In genomic region chr16:8686121-8686870, GRCm38 (mm10) we compare ENCODE assay signal across 9 mouse cellular contexts. TPM values are rescaled to one million over a fixed set of nuclear protein-coding genes. Genes with fewer than 3 reads are reported as not detected.
DNase-seq lines count a peak whose midpoint lies in the region; ATAC-seq and TF ChIP-seq lines count a peak whose summit lies in the region.
"Had no signal": no experiment of that assay in that cellular context is flagged by ENCODE, and none has a peak within 500 bp of the region (broad histone marks: within the 10 kb centered on the region; RNA-seq: fewer than 3 reads in every experiment).

No protein-coding gene starts in this region.

- 0 out of 2 replicates have a peak, but pooled peaks have one; percentile 9 for ATAC-seq in embryonic facial prominence, embryonic 12.5 days (ENCODE audit: insufficient number of reproducible peaks, insufficient read depth, low FRiP score, low TSS enrichment)
- no peak; the same call in 1 of the 2 replicates for ATAC-seq in limb, embryonic 14.5 days (ENCODE audit: low FRiP score, low read depth)
- ATAC-seq in midbrain, postnatal 0 days (ENCODE audit: low FRiP score) = peak; percentile 72

- no peak overlapping the region for H3K9ac ChIP-seq in embryonic facial prominence, embryonic 12.5 days
- no peak overlapping the region for H3K9ac ChIP-seq in limb, embryonic 14.5 days (ENCODE audit: low read depth, low read length, severe bottlenecking)
- no peak overlapping the region for H3K9ac ChIP-seq in midbrain, postnatal 0 days (replicated peaks; ENCODE audit: low read length, poor library complexity, severe bottlenecking)
- H3K9ac ChIP-seq: embryonic facial prominence, embryonic 13.5 days had no signal

- peak; percentile 71 for TF ChIP-seq CTCF in C2C12 (IDR thresholded peaks at IDR 0.05; ENCODE audit: control insufficient read depth, insufficient read depth, insufficient read length)
- peak; percentile 92 for TF ChIP-seq CTCF in midbrain, postnatal 0 days (IDR thresholded peaks at IDR 0.05)

- H3K79me3 ChIP-seq in C2C12 (ENCODE audit: low read depth) = no peaks in the 10 kb centered on the region

- peaks cover 31% of the 10 kb centered on the region for H3K36me3 ChIP-seq in C2C12 (ENCODE audit: control insufficient read depth, insufficient read depth)
- H3K36me3 ChIP-seq in embryonic facial prominence, embryonic 12.5 days = peaks cover 37% of the 10 kb centered on the region
- H3K36me3 ChIP-seq in limb, embryonic 14.5 days (ENCODE audit: control insufficient read depth, insufficient read depth, low read length) = peaks cover 52% of the 10 kb centered on the region
- H3K36me3 ChIP-seq in midbrain, postnatal 0 days (ENCODE audit: insufficient read depth, low read length) = peaks cover 30% of the 10 kb centered on the region

- no peak overlapping the region for H3K4me2 ChIP-seq in embryonic facial prominence, embryonic 12.5 days (replicated peaks)
- no peak overlapping the region for H3K4me2 ChIP-seq in limb, embryonic 14.5 days (replicated peaks; ENCODE audit: low read depth, low read length, severe bottlenecking)
- H3K4me2 ChIP-seq in midbrain, postnatal 0 days (ENCODE audit: low read depth, low read length, poor library complexity, severe bottlenecking) = no peak overlapping the region
- H3K4me2 ChIP-seq: embryonic facial prominence, embryonic 13.5 days had no signal

- H3K27me3 ChIP-seq in C2C12 (ENCODE audit: control insufficient read depth, insufficient read depth, insufficient read length) = no peaks in the 10 kb centered on the region
- H3K27me3 ChIP-seq in embryonic facial prominence, embryonic 12.5 days = no peaks in the 10 kb centered on the region
- no peaks in the 10 kb centered on the region for H3K27me3 ChIP-seq in limb, embryonic 14.5 days (ENCODE audit: control insufficient read depth, insufficient read depth, low read length)
- H3K27me3 ChIP-seq in midbrain, postnatal 0 days (ENCODE audit: insufficient read depth, low read length) = no peaks in the 10 kb centered on the region
- H3K27me3 ChIP-seq: embryonic facial prominence, embryonic 13.5 days had no signal

- H3K79me2 ChIP-seq in C2C12 (ENCODE audit: control insufficient read depth, insufficient read depth) = no peaks in the 10 kb centered on the region

- H3K9me3 ChIP-seq in embryonic facial prominence, embryonic 12.5 days = no peaks in the 10 kb centered on the region
- no peaks in the 10 kb centered on the region for H3K9me3 ChIP-seq in limb, embryonic 14.5 days (ENCODE audit: control insufficient read depth, low read length)
- H3K9me3 ChIP-seq in midbrain, postnatal 0 days (ENCODE audit: low read length) = no peaks in the 10 kb centered on the region
- H3K9me3 ChIP-seq: embryonic facial prominence, embryonic 13.5 days had no signal

- H3K4me1 ChIP-seq in embryonic facial prominence, embryonic 12.5 days = no peaks in the 10 kb centered on the region
- no peaks in the 10 kb centered on the region for H3K4me1 ChIP-seq in limb, embryonic 14.5 days (ENCODE audit: control insufficient read depth, insufficient read depth, low read length)
- no peaks in the 10 kb centered on the region for H3K4me1 ChIP-seq in midbrain, postnatal 0 days (ENCODE audit: insufficient read depth, low read length)
- H3K4me1 ChIP-seq: embryonic facial prominence, embryonic 13.5 days had no signal

- whole genome bisulfite sequencing in embryonic facial prominence, embryonic 12.5 days = 60% methylated on average over 7 of the region's 7 CpGs
- WGBS in limb, embryonic 14.5 days = 58% methylated on average over 7 of the region's 7 CpGs
- WGBS in midbrain, postnatal 0 days = 59% methylated on average over 7 of the region's 7 CpGs

- DNase-seq in adrenal gland, postnatal 25 days = peak; percentile 61
- peak; percentile 71 to 73 for DNase-seq in heart, adult 9 months (ENCODE audit: low spot score in 2 of 2)
- DNase-seq in kidney, adult 9 months = peak; percentile 86
- DNase-seq in limb, embryonic 14.5 days (ENCODE audit: low spot score) = peak; percentile 51
- peak; percentile 81 for DNase-seq in midbrain, postnatal 0 days (ENCODE audit: low spot score)
- peak; percentile 73 to 84 for DNase-seq in spleen, postnatal 14 days (ENCODE audit: low spot score in 2 of 2)

- no peak overlapping the region for H3K27ac ChIP-seq in embryonic facial prominence, embryonic 12.5 days
- no peak overlapping the region for H3K27ac ChIP-seq in limb, embryonic 14.5 days (replicated peaks; ENCODE audit: low read depth, low read length)
- H3K27ac ChIP-seq in midbrain, postnatal 0 days (ENCODE audit: low read depth, low read length) = no peak overlapping the region
- H3K27ac ChIP-seq: embryonic facial prominence, embryonic 13.5 days had no signal

- no peak for TF ChIP-seq POLR2A in limb, embryonic 14.5 days (IDR thresholded peaks at IDR 0.05; ENCODE audit: borderline replicate concordance, extremely low read depth, insufficient read depth, insufficient read length)

- no peak overlapping the region for H3K4me3 ChIP-seq in C2C12 (ENCODE audit: insufficient read depth, poor library complexity, severe bottlenecking)
- H3K4me3 ChIP-seq in embryonic facial prominence, embryonic 12.5 days = no peak overlapping the region
- no peak overlapping the region for H3K4me3 ChIP-seq in limb, embryonic 14.5 days (replicated peaks; ENCODE audit: low read length)
- H3K4me3 ChIP-seq in midbrain, postnatal 0 days (ENCODE audit: low read depth, low read length) = no peak overlapping the region
- H3K4me3 ChIP-seq: embryonic facial prominence, embryonic 13.5 days had no signal

- no peak overlapping the region for H3ac ChIP-seq in C2C12 (ENCODE audit: control insufficient read depth, insufficient read length, low read depth)

TF ChIP-seq in C2C12, 6 proteins besides CTCF, POLR2A, EP300 and RAD21:
- TF ChIP-seq MAX (IDR thresholded peaks at IDR 0.05) = no peak
- no peak for TF ChIP-seq USF1 (IDR thresholded peaks at IDR 0.05; ENCODE audit: low read depth)
- no peak for TF ChIP-seq MYOD1 (IDR thresholded peaks at IDR 0.05; ENCODE audit: control insufficient read depth, insufficient read length, low read depth)
- no peak for TF ChIP-seq FOSL1 (IDR thresholded peaks at IDR 0.05; ENCODE audit: insufficient read depth, low read length, poor library complexity, severe bottlenecking)
- TF ChIP-seq MYOG (IDR thresholded peaks at IDR 0.05; ENCODE audit: control insufficient read depth, extremely low read depth, insufficient read length) = no peak

RNA-seq across cellular contexts. Expression of gene Gm5767, which starts 5.7 kb away (rescaled TPM):
- polyA plus RNA-seq in C2C12 (2012; fragmentation: generic; extraction: Trizol) = not detected
- total RNA-seq in adrenal gland, postnatal 25 days (2021) = not detected in 2 replicates
- not detected in 2 replicates for polyA plus RNA-seq in embryonic facial prominence, embryonic 12.5 days (2016; fragmentation: Nextera tagmentation; extraction: Ambion mirVana)
- polyA plus RNA-seq in limb, embryonic 14.5 days (2012; rRNA removed) = not detected in 2 replicates
- polyA plus RNA-seq in limb, embryonic 14.5 days (2014; fragmentation: Nextera tagmentation; extraction: Ambion mirVana) = 0.33 TPM in 1 of 2 replicates, not detected in the other
- not detected in 2 replicates for total RNA-seq in midbrain, postnatal 0 days (2014; rRNA removed)
- not detected in 2 replicates for polyA plus RNA-seq in midbrain, postnatal 0 days (2015; fragmentation: Nextera tagmentation; extraction: Ambion mirVana)
- polyA plus RNA-seq: embryonic facial prominence, embryonic 13.5 days had no signal

RNA-seq across cellular contexts. Expression of gene Carhsp1, which starts 14.3 kb away (rescaled TPM):
- 94.2 TPM for polyA plus RNA-seq in C2C12 (2012; fragmentation: generic; extraction: Trizol)
- 91.2 and 94.1 TPM in 2 replicates for total RNA-seq in adrenal gland, postnatal 25 days (2021)
- 117 and 120 TPM in 2 replicates for polyA plus RNA-seq in embryonic facial prominence, embryonic 12.5 days (2016; fragmentation: Nextera tagmentation; extraction: Ambion mirVana)
- polyA plus RNA-seq in limb, embryonic 14.5 days (2012; rRNA removed) = 60.7 and 62.1 TPM in 2 replicates
- 29.9 and 34.0 TPM in 2 replicates for polyA plus RNA-seq in limb, embryonic 14.5 days (2014; fragmentation: Nextera tagmentation; extraction: Ambion mirVana)
- total RNA-seq in midbrain, postnatal 0 days (2014; rRNA removed) = 117 and 124 TPM in 2 replicates
- 98.5 and 100 TPM in 2 replicates for polyA plus RNA-seq in midbrain, postnatal 0 days (2015; fragmentation: Nextera tagmentation; extraction: Ambion mirVana)

RNA-seq across cellular contexts. Expression of gene Tmem186, which starts 48.8 kb away (rescaled TPM):
- 8.5 TPM for polyA plus RNA-seq in C2C12 (2012; fragmentation: generic; extraction: Trizol)
- total RNA-seq in adrenal gland, postnatal 25 days (2021) = 22.7 and 23.9 TPM in 2 replicates
- polyA plus RNA-seq in embryonic facial prominence, embryonic 12.5 days (2016; fragmentation: Nextera tagmentation; extraction: Ambion mirVana) = 23.9 and 24.2 TPM in 2 replicates
- polyA plus RNA-seq in limb, embryonic 14.5 days (2012; rRNA removed) = 17.4 and 18.6 TPM in 2 replicates
- 13.0 and 15.3 TPM in 2 replicates for polyA plus RNA-seq in limb, embryonic 14.5 days (2014; fragmentation: Nextera tagmentation; extraction: Ambion mirVana)
- total RNA-seq in midbrain, postnatal 0 days (2014; rRNA removed) = 18.6 and 22.1 TPM in 2 replicates
- polyA plus RNA-seq in midbrain, postnatal 0 days (2015; fragmentation: Nextera tagmentation; extraction: Ambion mirVana) = 16.1 and 17.6 TPM in 2 replicates

RNA-seq across cellular contexts. Expression of gene Pmm2, which starts 48.8 kb away (rescaled TPM):
- 44.2 TPM for polyA plus RNA-seq in C2C12 (2012; fragmentation: generic; extraction: Trizol)
- total RNA-seq in adrenal gland, postnatal 25 days (2021) = 64.6 and 66.8 TPM in 2 replicates
- polyA plus RNA-seq in embryonic facial prominence, embryonic 12.5 days (2016; fragmentation: Nextera tagmentation; extraction: Ambion mirVana) = 51.1 and 52.9 TPM in 2 replicates
- 61.0 and 68.5 TPM in 2 replicates for polyA plus RNA-seq in limb, embryonic 14.5 days (2012; rRNA removed)
- 46.1 and 47.9 TPM in 2 replicates for polyA plus RNA-seq in limb, embryonic 14.5 days (2014; fragmentation: Nextera tagmentation; extraction: Ambion mirVana)
- total RNA-seq in midbrain, postnatal 0 days (2014; rRNA removed) = 27.8 and 39.6 TPM in 2 replicates
- 24.6 and 24.8 TPM in 2 replicates for polyA plus RNA-seq in midbrain, postnatal 0 days (2015; fragmentation: Nextera tagmentation; extraction: Ambion mirVana)
